Mouse (Mus musculus): ENCODE results near the gene Eftud2.

GRCm38 (mm10) chr11:102903654-102904053 lies 22.9 kb upstream of the Eftud2 start:
- TF ChIP-seq CTCF (conservative IDR thresholded peaks at IDR 0.05; ENCODE audit: insufficient read depth, insufficient read length, low read depth, low read length) (no peak), POLR2A (IDR thresholded peaks at IDR 0.05; ENCODE audit: low read depth, low read length) (no peak)
